Mouse (Mus musculus) hindbrain, embryonic 10.5 days (tissue): ENCODE measurements around the gene Lins1. TPM values are rescaled to one million over a fixed set of nuclear protein-coding genes. Genes with fewer than 3 reads are reported as not detected.

Source experiments
- DNase-seq: peaks from one replicate; pipeline ENCODE4 v3.0.0-alpha.2; 2017; ENCODE audit warnings: low spot score
- H3K27ac ChIP-seq: fragments of 300-500 bp; sonication (generic); 2 replicates; pipeline ENCODE4 v1.5.1; 2016; ENCODE audit warnings: mild to moderate bottlenecking, moderate library complexity
- H3K27me3 ChIP-seq: fragments of 300-500 bp; sonication (generic); 2 replicates; pipeline ENCODE4 v1.6.1; 2016; ENCODE audit warnings: mild to moderate bottlenecking; ENCODE audit not compliant: poor library complexity, insufficient read depth, severe bottlenecking
- H3K36me3 ChIP-seq: fragments of 300-500 bp; sonication (generic); 2 replicates; pipeline ENCODE4 v1.6.1; 2016; ENCODE audit warnings: mild to moderate bottlenecking, moderate library complexity
- H3K4me1 ChIP-seq: fragments of 300-500 bp; sonication (generic); replicated peaks from 2 replicates; pipeline ENCODE4 v1.6.1; 2016; ENCODE audit warnings: mild to moderate bottlenecking
- H3K4me3 ChIP-seq: fragments of 300-500 bp; sonication (generic); 2 replicates; pipeline ENCODE4 v1.5.1; 2016; ENCODE audit warnings: mild to moderate bottlenecking, moderate library complexity
- H3K9me3 ChIP-seq: fragments of 300-500 bp; sonication (generic); 2 replicates; pipeline ENCODE4 v1.6.1; 2016; ENCODE audit warnings: mild to moderate bottlenecking, moderate library complexity
- WGBS: fragments of 180-500 bp; shearing (Covaris S2); methylation state at CpG from one replicate; pipeline ENCODE4 v1.1.7; 2016; 5-methylcytosine and 5-hydroxymethylcytosine counted together
- polyA plus RNA-seq: library from polyadenylated mRNA; unstranded; fragments of >200 nt; fragmentation: Nextera tagmentation; extraction: Ambion mirVana; gene quantifications from 2 replicates; pipeline ENCODE4 v1.2.1, GENCODE M21; 2016

Lins1 gene
- 20.0 and 23.7 TPM in 2 replicates for polyA plus RNA-seq

DNA sequence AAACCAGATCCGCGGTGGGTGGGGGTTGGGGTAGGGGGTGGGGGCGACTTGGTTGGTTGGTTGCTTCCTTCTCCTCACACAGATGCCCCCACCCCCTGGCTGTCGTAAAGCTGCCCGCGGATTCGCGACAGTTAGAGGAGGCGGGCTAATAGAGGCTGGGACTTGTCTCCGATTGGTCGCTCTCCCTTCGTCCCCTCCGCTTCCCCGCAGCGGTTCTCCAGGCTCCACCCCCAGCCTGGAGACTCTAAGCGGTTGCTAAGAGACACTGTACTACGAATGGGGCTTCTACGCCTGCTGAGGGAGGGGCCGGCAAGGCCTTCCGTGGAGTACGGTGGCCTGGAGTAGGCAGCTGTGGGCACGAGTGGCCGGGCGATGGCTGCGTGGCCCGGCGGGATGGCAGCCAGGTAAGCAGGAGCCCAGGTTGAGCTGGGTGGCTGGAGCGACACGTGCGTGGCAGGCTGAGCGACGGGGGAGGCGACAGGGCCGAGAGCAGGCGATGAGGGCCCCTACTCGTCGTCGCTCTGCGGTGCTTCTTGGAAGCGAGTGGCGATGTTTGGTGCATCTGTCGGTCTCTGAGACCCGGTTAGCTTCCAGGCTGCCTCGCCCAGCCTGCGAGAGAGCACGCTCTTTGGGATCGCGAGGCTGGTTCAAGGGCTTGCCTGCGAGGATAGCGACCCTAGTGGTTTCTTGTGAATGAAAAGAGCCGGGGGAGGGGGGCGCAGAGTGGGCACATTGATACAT, at the start of gene Lins1:
Lins1 (plus strand) TSS at position 270 of the 741 bp plus-strand sequence.
- Histone ChIP-seq H3K4me1 (peaks cover 19% of the 10 kb centered on the region), H3K4me3 (peak within 1 kb of the TSS; percentile 88), H3K9me3 (no peaks in the 10 kb centered on the region), H3K36me3 (0 out of 2 replicates have a peak, but pooled peaks cover 13% of the 10 kb centered on the region), H3K27ac (peak within 1 kb of the TSS; percentile 97), H3K27me3 (no peaks in the 10 kb centered on the region)
- WGBS: under 1% methylated on average over 52 of the region's 52 CpGs
- peak; percentile 100 for DNase-seq

DNA sequence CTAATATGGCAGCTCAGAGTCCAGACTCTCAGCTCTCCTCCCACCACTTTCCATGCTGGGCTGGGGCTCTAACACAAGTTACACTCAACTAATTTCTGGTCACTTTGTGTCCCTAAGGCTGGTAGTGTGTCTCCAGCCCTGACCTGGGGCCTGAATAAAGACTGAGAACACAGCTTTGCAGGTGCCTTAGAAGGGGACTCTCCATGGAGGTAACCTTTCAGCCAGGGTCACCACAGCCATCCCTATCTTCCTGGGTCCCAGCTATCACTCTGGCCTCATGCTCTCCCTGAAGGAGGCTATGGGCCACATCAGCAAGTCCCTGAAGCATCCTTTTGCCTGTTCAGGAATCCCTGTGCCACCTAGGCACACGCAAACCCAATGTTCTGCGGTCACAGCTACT, 44.0 kb upstream of the Lins1 start:
- DNase-seq: no peak

DNA sequence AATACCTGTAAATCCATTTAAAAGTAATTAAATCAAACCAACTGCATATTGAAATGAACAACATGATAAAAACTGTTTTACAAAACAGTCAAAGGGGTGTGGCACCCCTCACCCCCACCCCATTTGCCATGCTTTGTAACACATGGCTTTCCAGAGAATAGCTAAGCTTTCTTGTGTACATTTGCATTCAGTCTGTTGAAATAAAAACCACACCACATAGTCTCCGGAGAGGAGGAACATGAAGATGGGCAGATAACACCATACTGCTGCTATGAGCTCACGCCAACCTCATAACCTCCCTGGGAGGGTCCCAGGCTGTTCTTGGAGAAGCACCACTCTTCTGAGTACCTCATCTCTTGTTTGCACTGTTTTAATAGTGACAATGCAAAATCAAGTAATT, 40.5 kb upstream of the Lins1 start:
- Histone ChIP-seq H3K36me3 (peaks cover 44% of the 10 kb centered on the region), H3K27me3 (no peaks in the 10 kb centered on the region), H3K27ac (no peak overlapping the region), H3K9me3 (no peaks in the 10 kb centered on the region), H3K4me1 (no peaks in the 10 kb centered on the region), H3K4me3 (no peak overlapping the region)
- DNase-seq: no peak
- 92% methylated on average over 2 of the region's 2 CpGs for WGBS

More for the DNA sequence above, 44.0 kb upstream of the Lins1 start:
- no peak overlapping the region for H3K27ac ChIP-seq
- H3K36me3 ChIP-seq: peaks cover 34% of the 10 kb centered on the region
- H3K4me1 ChIP-seq: no peaks in the 10 kb centered on the region
- no peaks in the 10 kb centered on the region for H3K27me3 ChIP-seq
- H3K9me3 ChIP-seq: no peaks in the 10 kb centered on the region
- 94% methylated on average over 2 of the region's 2 CpGs for WGBS
- no peak overlapping the region for H3K4me3 ChIP-seq

DNA sequence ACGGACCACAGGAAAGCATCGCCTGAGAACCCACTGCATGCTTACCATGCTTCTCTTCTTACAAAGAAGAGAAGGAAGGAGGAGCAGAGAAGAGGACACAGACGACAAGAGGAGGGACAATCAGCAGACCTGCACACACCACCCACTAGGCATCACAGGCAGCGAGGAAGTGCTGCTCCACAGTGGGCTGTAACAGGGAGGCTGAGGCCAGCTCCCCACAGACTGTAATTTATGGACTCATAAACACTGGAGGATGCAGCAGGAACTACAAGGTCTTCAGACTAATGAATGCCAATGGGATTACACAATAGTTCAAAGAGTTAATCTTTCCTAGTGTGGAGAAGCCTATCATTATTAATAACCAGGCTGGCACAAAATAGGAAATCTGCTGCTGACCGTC, 38.8 kb upstream of the Lins1 start:
- H3K9me3 ChIP-seq: 0 out of 2 replicates have a peak, but pooled peaks cover 2% of the 10 kb centered on the region
- H3K27ac ChIP-seq: no peak overlapping the region
- WGBS: 81% methylated on average over 5 of the region's 5 CpGs
- no peaks in the 10 kb centered on the region for H3K27me3 ChIP-seq
- H3K4me1 ChIP-seq: no peaks in the 10 kb centered on the region
- H3K4me3 ChIP-seq: no peak overlapping the region
- DNase-seq: no peak
- peaks cover 59% of the 10 kb centered on the region for H3K36me3 ChIP-seq

DNA sequence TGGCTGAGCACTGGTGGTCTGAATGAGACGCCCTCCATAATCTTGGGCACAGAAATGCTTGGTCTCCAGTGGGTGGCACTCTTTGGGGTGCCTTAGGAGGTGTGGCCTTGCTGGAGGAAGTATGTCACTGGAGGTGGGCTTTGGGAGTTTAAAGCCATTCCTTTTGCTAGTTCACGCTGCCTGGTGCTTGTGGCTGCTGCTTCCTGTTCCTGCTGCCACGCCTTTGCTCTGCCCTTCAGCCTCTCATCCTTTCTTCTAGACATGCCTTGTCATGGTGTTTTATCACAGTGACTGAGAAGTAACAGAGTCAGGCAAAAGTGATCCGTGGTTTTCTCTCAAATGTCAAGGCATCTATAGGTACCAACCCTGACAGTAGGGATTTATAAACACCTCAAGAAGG, 37.5 kb upstream of the Lins1 start:
- Histone ChIP-seq H3K27ac (no peak overlapping the region), H3K27me3 (no peaks in the 10 kb centered on the region), H3K4me1 (no peaks in the 10 kb centered on the region), H3K36me3 (peaks cover 66% of the 10 kb centered on the region), H3K4me3 (no peak overlapping the region), H3K9me3 (0 out of 2 replicates have a peak, but pooled peaks cover 2% of the 10 kb centered on the region)
- whole genome bisulfite sequencing: 89% methylated on average over 4 of the region's 4 CpGs
- no peak for DNase-seq

DNA sequence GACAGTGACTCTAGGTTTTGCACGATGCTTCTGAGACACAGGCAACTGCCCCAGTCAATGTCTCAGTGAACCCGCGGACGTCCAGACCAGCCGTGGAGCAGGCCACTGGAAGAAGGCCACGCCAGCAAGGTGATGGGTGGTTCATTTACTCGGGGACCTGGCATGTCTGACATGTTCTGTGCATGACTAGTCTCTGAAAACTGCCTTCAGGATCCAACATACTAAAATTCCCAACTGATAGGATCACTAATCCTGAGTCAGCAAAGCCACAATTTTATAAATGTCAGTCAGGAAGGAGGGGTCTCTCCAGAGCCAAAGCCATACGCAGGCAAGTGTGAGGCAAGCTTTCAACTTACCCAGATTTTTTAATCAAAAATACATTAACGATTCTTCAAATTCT, 36.1 kb upstream of the Lins1 start:
- WGBS: 92% methylated on average over 9 of the region's 9 CpGs
- Histone ChIP-seq H3K36me3 (peaks cover 72% of the 10 kb centered on the region), H3K4me3 (no peak overlapping the region), H3K9me3 (0 out of 2 replicates have a peak, but pooled peaks cover 2% of the 10 kb centered on the region), H3K27ac (no peak overlapping the region), H3K27me3 (no peaks in the 10 kb centered on the region), H3K4me1 (no peaks in the 10 kb centered on the region)
- DNase-seq: no peak

DNA sequence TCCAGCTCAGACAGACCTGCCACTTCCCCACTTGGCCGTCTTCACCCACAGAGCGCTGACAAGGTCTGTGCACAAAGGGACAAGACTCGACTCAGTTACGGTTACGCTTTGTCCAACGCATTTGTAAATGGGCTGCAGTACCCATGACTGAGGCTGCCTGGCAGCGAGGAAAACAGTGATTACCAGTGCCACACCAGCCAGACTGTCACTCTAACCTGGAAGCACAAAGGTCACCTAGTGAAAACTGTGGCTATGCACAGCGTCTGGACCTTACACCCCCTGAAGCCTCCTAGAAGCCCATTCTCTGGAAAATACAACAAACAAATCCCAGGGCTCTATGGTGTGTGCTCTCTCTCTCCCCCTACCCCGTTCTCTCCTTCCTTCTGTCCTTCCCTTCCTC, 34.2 kb upstream of the Lins1 start:
- peaks cover 81% of the 10 kb centered on the region for H3K36me3 ChIP-seq
- H3K9me3 ChIP-seq: 0 out of 2 replicates have a peak, but pooled peaks cover 2% of the 10 kb centered on the region
- DNase-seq: no peak
- no peak overlapping the region for H3K27ac ChIP-seq
- no peak overlapping the region for H3K4me3 ChIP-seq
- WGBS: 89% methylated on average over 9 of the region's 9 CpGs
- H3K4me1 ChIP-seq: no peaks in the 10 kb centered on the region
- no peaks in the 10 kb centered on the region for H3K27me3 ChIP-seq

DNA sequence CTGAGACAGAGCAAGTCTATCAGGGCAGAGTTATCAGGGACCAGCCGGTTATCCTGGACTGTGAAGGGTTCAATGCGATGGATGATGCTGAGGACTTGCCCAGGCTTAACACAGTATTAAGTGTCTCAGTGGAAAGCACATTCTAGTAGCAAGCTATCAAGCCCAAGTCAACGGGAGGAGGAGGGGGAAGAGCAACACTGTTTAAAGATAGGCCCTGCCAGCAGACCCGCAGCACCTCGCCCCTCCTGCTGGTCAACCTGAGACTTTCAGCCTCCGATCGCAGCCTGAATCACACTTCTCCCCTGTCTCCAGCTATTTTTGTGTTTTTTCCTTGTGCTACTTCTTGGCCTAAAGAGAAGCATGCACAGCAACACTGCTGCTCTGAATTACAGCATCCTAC, 29.4 kb upstream of the Lins1 start:
- Histone ChIP-seq H3K4me3 (no peak overlapping the region), H3K36me3 (peaks cover 48% of the 10 kb centered on the region), H3K4me1 (no peaks in the 10 kb centered on the region), H3K27ac (no peak overlapping the region), H3K9me3 (no peaks in the 10 kb centered on the region), H3K27me3 (no peaks in the 10 kb centered on the region)
- no peak for DNase-seq
- WGBS: 86% methylated on average over 7 of the region's 7 CpGs

DNA sequence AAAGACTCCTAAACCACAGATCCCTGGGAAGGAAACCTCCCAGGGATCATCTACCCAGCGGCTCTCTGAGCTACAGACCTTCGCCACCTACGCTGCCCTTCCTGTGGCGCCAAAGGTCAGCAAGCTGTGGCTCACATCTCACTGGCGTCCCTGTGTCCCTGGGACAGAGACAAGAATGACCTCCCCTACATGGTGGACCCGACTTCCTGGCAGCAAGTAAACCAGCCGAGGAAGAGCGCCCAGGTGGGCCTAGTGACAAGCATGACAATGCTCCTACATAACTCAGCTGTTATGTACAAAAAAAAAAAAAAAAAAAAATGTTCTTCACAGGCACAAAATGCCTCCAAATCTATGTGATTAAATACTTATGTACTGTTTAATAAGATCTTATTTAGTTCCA, 28.7 kb upstream of the Lins1 start:
- no peaks in the 10 kb centered on the region for H3K27me3 ChIP-seq
- no peaks in the 10 kb centered on the region for H3K9me3 ChIP-seq
- DNase-seq: no peak
- H3K4me3 ChIP-seq: no peak overlapping the region
- H3K36me3 ChIP-seq: peaks cover 42% of the 10 kb centered on the region
- 84% methylated on average over 8 of the region's 8 CpGs for WGBS
- H3K27ac ChIP-seq: no peak overlapping the region
- H3K4me1 ChIP-seq: no peaks in the 10 kb centered on the region

DNA sequence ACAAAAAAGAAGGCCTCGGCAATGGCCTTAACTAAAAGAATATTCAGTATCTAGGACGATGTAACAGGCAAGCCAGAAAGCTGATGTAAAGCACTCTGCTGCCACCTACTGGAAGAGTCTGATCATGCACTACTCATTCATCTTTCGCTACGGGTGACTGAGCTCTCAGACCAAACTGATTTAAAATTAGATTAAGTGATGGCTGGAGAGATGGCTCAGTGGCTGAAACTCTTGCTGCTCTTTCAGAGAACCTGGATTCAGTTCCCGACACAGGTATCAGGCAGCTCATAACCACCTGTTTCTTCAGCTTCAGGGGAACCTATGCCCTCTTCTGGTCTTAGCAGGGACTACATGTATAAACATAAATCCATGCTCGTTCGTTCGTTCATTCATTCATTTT, 28.1 kb upstream of the Lins1 start:
- 0 out of 2 replicates have a peak overlapping the region, but pooled peaks have one; percentile 18 for H3K4me3 ChIP-seq
- WGBS: 27% methylated on average over 8 of the region's 8 CpGs

DNA sequence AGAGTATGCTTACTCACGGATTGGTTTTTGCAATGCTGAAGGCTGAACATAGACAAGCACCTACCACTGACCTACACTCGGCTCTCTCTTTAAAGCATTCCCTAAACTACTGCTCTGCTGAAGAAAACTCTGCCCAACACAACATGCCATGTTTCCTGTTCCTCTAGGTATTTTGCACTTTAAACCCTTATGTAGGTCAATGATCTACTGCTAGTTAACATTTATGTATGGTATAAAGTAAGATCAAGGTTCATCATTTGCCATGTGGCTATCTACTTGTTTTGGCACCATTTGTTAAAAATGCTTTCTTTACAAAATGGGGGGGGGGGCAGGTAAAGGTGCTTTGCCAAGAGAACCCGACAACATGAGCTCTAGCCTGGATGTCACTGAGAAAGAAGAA, 26.1 kb upstream of the Lins1 start:
- H3K27ac ChIP-seq: no peak overlapping the region
- WGBS: 87% methylated on average over 3 of the region's 3 CpGs
- no peaks in the 10 kb centered on the region for H3K27me3 ChIP-seq
- no peak overlapping the region for H3K4me3 ChIP-seq
- H3K36me3 ChIP-seq: peaks cover 40% of the 10 kb centered on the region
- no peaks in the 10 kb centered on the region for H3K4me1 ChIP-seq
- no peak for DNase-seq
- peaks cover 6% of the 10 kb centered on the region for H3K9me3 ChIP-seq

More for the DNA sequence above, 28.1 kb upstream of the Lins1 start:
- Histone ChIP-seq H3K27me3 (no peaks in the 10 kb centered on the region), H3K27ac (no peak overlapping the region), H3K4me1 (no peaks in the 10 kb centered on the region), H3K9me3 (no peaks in the 10 kb centered on the region), H3K36me3 (peaks cover 41% of the 10 kb centered on the region)
- DNase-seq: peak; percentile 74

DNA sequence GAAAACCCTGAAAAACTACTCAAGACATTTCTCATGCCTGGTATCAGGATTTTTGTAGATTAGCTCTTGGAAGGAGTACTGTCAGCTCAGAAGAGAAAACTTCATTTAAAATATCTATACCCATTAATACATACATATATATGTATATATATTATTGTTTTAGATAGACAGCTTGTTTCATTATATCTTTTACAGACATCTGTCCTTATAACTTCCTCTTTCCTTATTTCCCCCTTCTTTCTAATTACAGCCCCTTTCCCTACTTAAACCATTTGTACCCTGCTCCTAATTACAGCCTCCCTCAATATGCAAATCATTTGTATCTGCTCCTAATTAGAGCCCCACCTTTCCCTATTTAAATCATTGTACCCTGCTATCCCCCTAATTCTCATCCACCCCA, 22.6 kb upstream of the Lins1 start:
- H3K27me3 ChIP-seq: no peaks in the 10 kb centered on the region
- H3K4me1 ChIP-seq: no peaks in the 10 kb centered on the region
- no peak overlapping the region for H3K27ac ChIP-seq
- H3K4me3 ChIP-seq: no peak overlapping the region
- H3K9me3 ChIP-seq: peaks cover 17% of the 10 kb centered on the region
- DNase-seq: no peak
- peaks cover 57% of the 10 kb centered on the region for H3K36me3 ChIP-seq

DNA sequence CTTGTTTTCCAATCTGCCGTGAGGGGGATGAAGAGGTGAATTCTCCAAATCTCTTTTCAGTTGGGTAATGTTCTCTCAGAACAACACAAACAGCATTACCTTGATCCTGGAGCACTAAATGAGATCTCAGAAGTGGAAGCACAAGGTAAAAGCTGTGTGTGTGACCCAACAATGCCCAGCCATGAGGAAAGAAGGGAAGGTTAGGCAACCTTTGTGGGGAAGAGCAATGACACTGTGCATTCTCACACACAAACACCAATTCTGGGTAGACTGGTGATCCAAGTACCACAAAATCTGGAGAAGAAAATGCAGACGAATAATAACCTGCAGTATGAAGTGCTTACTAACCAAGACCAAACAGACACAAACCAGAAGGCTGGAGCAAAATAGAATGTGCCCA, 13.9 kb upstream of the Lins1 start:
- H3K36me3 ChIP-seq: peaks cover 99% of the 10 kb centered on the region
- H3K27me3 ChIP-seq: no peaks in the 10 kb centered on the region
- 0 out of 2 replicates have a peak, but pooled peaks cover 6% of the 10 kb centered on the region for H3K9me3 ChIP-seq
- no peak for DNase-seq
- no peak overlapping the region for H3K4me3 ChIP-seq
- H3K27ac ChIP-seq: no peak overlapping the region
- H3K4me1 ChIP-seq: no peaks in the 10 kb centered on the region
- WGBS: 92% methylated on average over 2 of the region's 2 CpGs
